Mouse (Mus musculus): Measurements from ENCODE around the gene Lhx5.

Lhx5 gene

DNA sequence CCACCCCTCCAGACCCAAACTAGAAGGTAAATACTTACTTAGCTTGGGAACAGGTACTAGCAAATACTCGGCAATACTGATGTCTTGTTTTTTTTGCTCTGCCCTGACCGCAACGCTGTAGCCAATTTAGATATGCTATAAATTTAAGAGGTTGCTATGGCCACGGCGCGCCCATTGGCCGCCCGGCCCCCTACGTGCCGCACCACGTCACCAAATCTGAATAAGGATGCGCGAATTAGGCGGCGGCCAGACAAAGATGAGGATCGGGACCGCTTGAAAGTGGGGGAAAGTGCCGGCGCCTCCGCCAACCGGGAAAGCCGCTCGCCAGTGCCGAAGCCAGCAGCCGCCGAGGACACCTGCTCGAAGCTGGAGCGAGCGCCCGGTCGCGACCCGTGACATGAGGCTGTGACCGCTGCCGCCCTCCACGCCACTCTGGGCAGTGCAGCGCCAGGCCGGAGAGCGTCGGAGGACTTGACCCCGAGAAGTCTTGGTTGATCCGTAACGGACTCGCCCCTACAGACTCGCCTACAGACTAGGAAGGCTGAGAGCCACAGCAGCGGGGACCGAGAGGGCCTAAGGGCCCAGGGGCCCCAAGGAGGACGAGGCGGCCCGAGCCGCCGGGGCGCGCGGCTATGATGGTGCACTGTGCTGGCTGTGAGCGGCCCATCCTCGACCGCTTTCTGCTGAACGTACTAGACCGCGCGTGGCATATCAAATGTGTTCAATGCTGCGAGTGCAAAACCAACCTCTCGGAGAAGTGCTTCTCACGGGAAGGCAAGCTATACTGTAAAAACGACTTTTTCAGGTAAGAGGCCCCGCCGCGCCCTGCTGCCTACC lies at the start of gene Lhx5:
Gene Lhx5, plus strand, starts transcription at position 51 of the 837 bp plus-strand sequence.
- no peak for DNase-seq

DNA sequence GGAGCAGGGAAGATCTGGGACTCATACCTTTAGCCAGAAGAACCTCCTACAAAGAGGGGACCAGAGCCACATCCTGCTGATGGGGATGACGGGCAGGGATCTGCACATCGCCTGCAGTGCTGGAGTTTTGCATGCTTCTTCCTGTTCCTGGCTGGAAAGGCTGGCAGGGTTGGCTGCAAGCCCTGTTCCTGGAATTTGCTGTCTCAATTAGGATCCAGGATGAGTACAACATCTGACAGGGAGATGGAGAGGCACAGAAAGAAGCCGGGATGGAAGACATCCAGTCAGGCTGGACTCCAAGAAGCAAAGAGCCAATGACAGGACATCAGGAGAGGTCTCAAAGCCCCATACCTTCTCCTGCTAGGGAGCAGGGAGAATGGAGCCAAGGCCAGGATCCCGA lies 45.1 kb upstream of the Lhx5 start:
- no peak for DNase-seq

DNA sequence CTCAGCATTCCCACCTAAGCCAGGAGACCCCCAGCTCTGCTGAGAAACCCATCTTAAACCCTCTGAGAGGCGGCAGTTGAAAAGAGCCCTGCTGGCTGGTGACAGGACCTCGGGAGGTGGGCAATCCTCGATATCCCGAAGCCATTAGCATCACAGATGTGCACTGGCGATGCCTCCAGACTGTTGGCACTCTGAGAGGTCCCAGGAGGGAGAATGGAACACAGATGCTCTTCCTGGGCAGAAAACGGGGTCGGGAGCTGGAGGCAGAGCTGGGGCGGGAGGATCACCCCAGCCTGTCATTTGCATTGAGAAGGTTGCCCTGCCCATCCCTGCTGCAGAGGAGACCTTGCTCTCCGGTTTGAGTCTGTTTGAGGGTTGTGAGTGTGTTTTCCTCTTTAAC lies 42.7 kb upstream of the Lhx5 start:
- DNase-seq: no peak

DNA sequence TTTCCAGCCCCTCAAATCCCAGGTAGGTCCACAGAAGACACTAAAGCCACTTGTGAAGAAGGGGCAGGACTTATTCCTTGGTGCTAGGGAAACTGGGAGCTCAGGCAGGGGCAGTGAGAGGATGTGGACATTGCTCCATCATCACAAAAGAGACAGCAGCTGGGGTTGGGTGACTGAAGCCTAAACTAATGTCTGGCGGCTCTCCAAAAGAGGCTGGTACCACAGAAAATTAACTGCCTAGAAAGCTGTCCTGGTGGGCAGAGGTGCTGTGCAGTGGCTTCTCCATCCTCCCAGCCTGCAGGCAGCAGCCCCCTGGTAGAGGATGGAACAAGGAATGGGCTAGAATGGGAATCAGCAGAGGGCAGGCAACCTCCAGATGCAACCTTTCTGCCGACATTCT lies 41.5 kb upstream of the Lhx5 start:
- DNase-seq: no peak

DNA sequence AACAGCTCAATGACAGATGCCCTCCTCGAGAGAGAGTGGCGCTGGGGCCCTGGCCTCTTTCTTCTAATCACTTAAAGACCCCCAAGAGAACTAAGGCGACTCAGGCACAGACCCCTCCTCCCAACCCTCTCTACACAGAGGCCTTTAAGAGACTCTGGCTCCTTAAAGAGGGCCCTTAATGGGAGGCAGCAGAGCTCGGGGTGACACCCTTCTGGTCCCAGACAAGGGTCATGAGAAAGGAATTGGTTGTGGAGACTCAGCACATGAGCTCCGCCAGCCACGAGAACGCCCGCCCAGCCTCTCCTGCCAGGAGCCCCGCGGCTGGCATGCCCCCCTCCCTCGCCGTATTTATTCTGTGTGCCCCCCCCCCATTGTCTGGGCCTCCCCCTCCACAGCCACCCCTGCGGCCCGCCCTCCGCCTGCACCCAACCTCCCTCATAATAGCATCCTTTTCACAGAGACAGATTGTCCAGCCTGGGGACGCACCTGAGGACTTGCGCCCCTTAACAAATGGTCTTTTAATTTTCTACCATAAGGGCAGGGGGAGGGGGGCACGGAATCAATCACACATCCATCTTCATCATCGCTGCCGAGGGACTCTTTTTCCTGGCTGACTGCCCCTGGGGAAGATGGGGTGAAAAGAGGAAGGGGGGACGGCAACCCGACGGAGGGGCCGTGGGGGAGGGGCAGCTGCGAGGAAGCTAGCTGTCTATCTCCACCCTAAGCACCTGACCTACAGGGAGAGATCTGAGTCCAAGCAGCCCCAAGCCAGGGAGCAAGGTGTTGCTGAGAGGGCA lies 37.4 kb upstream of the Lhx5 start:
- DNase-seq: no peak

DNA sequence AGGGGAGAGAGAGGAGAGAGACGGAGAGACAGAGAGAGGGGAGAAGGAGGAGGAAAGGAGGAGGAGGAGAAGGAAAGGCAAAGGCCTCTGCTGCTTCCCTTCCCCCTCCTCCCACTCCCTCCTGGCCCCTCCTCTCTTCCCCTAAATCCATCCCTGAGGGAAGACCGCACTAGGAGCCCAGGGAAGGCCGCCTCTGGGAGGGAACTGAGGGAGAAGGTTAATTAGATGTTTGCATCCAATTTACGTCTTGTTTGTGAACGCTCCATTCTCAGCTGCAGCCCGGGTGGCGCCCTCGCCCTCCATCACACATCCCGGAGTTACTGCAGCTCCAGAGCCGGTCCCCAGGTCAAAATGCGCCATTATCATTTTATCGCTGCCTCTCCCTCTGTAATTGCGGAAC lies 33.5 kb upstream of the Lhx5 start:
- DNase-seq: no peak

DNA sequence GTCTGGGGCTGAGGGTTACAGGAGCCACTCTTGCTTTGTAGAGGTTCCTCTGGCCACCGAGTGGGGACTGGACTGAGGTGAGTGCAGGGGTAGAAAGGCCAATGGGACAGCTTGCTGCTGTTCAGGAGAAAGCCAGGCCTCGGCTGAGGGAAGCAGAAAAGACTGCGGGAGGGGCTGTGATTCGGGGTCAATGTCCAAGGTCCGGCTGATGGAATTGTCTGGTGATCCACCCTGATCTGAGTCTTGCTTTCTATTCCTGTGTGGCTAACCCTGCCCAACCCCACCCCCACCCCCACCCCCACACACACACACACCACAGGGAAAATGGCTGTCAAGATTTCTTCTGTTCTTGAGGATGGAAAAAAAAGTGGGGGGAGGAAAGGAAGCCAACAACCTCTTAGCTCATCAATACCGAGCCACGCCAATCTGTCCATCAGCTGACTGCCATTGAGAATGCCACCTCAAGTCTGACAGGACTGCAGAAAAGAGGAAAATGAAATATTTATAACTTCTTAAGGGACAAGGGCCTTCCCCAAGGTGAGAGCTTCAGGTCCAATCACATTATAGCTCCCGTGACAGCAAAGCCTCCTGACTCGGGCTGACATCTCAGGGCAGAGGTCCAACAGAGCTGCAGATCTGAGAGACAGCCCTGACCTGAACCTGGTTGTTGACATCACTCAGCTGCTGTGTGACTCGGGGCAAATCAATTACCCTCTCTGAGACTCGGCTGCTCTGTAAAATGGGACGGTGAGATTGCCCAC lies 26.5 kb upstream of the Lhx5 start:
- no peak for DNase-seq

DNA sequence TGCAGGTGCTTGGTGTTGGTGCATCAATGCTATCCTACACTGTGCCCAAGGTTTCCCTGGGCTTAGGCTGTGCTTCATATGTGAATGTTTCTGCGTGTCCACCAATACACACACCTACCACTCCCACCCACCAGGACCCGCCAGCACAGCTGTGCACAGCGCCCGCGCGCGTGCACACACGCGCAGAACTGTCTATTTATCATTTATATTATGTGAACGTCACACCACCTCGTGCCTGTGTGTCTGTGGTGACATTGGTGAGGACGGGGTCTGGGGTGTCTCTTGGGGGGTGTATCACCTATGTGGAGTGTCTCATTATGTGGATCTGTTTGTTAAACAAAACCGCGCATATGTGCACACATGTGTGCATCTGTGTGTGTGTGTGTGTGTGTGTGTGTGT lies 22.6 kb upstream of the Lhx5 start:
- no peak for DNase-seq

DNA sequence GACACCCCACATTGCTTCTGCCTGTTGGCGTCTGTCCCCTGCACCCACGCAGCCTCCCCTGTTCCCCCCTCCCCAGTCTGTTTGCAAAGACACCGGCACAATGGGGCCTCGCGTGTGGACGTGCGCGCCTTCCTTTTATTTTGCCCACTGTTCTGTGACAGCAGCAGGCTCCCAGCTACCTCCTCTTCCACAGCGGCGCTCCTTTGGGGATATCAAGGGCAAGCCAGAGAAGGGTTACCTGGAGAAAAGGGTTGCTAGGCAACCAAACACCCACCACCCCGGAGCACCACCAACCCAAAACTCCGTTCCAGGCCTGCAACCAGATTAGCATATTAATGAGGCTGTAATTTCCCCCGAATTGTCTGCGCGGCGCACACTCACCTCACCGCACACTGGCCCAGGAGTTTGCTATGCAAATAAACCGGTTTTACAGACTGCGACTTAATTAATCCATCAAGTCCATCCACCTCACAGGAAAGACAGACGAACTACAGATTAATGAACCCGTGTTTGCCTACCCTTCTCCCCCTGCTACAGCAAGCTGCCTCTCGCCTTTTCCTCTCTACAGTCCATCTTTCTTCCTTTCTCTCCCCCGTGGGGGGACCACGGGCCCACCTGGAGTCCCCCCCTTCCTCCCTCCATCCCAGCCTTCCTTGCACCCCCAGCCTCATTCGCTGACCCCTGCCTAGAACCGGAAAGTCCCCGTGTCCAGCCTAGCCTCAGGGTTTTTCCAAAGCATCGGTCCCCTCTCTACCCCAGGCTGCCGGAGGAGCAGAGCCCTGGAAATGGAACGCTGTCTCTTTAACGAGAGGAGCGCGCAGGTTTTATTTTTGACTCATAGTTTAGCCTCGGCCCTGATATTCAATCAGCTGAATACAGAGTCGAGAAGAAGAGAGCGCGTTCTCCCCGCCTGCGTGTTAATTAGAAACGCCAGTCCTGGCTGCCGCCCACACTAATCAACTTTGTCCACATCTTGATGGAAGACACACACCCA lies 21.8 kb upstream of the Lhx5 start:
- DNase-seq: no peak

DNA sequence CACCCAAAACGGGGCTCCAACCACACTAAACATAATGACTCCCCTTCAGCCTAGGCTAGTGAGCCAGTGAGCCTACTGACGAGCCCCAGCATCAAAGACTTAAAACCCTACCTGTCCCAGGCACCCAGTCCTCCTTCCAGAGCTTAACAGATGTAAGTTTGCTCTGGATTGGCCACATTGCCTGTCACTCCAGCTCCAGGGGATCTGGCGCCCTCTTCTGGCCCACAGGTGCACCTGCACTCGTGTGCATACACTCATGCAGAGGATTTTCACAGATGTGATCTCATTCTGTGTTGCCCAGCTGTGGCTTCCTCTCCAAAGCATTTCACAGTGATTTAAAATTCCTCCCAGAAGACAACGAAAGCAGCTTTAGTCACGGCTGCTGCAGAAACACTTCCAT lies 18.1 kb upstream of the Lhx5 start:
- DNase-seq: no peak

DNA sequence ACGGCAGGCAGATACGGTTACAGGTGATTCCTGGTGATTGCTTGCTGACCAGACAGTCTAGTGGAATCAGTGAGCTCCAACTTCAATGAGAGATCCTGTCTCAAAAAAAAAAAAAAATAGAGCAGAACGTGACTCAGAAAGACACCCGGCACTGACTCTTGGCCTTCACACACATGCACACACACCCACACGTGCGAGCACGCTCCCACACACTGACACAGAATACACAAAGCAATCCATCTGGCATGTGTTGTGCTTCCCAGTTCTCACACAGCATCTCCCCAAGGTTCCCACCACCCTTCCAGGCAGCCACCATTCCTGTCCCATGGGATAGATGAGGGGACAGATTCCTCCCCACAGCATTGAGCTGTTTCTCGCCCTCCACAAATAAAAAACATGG lies 11.4 kb upstream of the Lhx5 start:
- no peak for DNase-seq

DNA sequence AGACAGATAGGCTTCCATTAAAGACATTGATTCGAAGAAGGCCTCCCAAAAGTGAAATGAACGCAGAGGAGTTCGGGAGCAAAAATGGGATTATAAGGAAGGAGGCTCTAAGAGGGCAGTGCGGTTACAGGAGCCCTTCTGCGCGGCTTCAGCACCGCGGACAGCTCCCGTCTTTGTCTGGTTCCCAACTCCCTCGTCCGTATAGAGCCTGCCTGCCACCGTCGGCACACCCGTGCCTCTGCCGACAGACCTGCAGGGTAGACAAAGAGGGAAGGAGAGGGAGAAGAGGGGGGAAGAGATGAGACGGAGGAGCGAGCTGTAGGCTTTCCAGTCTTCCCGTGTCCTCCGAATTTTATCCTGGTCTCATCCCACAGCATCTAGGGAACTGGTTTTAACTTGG lies 7.5 kb upstream of the Lhx5 start:
- peak; percentile 71 to 76 for DNase-seq

DNA sequence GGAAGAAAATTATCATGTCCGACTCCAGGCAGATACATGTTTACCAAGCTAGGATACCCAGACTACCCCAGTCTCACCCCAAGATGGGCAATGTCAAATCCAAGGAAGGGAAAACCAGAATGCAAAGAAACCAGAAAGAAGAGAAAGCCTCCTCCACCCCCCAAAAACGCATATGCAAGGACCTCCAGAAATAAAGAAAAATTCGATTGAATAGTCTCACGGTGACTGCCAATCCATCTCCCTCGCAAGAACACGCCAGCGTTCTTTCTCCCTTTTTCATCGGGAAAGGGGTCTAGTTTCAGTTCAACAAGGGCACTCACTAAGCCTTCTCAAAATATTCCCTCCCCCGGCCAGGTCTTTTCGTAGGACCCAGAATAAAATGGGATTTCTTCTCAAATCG lies 6.8 kb upstream of the Lhx5 start:
- no peak for DNase-seq

DNA sequence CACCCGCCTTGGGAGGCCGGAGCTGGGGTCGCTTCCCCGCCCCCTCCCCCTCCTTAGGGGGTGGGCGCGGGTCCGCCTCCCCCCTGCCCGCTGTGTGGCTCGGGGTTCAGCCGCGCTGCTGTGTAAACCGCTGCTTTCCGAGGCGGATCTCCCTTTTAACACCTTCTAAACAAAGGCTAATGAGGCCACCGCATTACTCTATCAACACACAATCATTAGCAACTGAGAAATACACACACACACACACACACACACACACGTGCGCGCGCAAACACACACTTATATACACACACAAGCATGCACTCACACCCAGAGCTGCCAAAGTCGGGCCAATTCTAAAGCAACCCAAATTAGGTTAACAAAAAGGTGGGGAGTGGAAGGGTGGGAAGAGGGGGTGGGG lies 5.8 kb upstream of the Lhx5 start:
- no peak for DNase-seq

DNA sequence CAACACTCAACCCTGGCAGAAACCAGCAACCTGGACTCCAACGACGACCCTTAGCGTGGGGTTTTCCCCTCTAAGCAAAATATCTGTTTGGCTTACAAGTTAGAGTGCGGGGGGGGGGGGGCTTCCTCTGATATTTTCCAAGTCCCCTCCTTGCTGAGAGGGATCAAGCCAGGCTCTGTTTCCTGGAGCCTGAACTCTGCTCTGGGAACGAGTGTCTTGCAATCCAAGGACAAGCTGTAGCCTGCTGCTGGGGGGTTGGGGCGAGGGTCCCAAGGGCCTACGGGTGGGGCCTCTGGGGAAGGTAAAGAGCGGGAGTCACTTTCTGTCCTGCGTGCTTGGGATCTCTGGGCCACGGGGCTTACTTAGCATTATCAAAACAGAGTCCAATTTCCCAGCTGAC lies 4.9 kb upstream of the Lhx5 start:
- no peak for DNase-seq

DNA sequence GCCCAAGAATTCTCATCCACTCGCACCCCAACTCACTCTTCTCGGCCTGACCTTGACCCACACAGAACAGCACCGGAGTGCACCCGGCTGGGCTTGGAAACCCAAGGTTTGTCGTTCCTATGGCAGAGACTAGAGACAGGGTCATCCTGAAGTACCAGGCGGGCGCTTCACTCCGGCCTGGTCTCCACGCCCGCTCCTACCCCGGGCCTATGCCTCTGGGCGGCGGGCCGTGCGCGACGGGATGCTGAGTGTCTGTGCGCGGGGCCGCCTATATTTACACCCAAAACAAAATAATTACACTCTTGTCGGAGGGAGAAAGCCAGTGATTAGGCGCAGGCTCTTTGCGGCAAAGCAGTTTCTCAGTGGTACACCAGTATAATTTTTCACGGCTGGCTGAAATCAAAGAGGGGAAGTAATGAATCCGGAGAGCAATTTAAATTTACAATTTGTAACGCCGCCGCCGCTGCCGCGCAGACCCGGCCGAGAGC lies 4.0 kb upstream of the Lhx5 start:
- no peak for DNase-seq

DNA sequence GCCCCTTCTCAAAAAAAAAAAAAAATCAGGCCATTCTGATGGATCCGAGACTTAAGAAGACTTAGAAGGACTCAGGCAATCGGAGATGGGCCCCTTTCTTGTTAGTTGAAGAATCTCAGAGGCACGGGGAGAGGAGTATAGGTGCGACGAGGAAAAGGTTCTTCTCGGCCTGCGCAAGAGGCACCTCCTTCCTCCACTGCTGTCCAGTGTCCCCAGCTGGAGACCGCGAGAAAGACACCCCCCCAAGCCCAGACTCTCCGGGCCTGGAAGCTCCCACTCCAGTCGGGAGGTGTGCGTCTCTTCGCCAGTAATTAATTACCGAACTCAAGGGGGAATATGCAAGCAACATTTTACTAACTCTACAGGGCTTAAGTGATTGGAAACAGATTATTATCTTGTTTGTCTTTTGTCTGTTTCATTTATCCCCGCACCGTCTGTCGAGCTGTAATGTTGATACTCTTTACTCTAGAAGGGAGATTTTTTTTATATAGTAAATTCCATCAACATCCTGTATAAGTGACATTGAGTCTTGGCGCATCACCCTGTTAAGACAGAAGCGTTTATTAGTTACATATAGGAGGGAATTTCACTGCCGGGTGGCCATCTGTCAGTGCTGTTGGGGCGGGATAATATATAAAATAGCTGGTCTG lies 3.2 kb upstream of the Lhx5 start:
- DNase-seq: no peak

DNA sequence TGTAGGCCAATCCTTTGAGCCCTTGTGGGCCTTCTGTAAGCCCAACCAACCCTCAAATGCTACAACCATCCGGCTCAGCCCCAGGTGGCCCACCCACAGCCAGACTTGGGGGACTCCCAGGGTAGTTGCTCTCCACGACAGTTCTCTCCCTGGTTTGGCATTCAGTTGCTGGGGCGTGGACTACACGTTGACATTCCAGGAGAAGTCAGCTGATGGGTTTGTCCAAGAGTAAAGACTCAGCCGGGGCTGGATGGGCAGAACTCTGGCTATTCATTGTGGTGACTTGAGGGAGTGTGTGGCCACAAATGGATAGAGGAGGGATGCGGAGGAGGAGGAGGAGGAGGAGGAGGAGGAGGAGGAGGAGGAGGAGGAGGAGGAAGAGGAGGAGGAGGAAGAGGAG lies 2.5 kb upstream of the Lhx5 start:
- DNase-seq: no peak

DNA sequence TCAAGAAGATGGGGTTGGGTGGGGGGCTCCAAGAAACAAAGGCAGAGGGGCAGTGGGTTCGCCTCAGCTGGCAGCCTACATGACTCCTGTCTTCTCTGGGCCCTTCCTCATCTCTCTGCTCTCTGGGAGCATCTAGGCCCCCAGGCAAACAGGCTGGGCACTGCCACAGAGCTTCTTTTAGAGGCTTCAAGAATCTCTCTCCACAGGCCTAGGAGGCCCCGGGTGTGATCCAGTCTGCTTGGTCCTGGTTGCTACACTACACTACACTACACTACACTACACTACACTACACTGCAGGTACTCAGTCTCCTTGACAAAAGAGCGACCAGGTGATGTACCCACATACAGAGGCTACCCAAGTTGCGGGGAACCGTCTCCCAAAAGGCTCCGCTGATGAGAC lies 1.8 kb upstream of the Lhx5 start:
- DNase-seq: no peak

DNA sequence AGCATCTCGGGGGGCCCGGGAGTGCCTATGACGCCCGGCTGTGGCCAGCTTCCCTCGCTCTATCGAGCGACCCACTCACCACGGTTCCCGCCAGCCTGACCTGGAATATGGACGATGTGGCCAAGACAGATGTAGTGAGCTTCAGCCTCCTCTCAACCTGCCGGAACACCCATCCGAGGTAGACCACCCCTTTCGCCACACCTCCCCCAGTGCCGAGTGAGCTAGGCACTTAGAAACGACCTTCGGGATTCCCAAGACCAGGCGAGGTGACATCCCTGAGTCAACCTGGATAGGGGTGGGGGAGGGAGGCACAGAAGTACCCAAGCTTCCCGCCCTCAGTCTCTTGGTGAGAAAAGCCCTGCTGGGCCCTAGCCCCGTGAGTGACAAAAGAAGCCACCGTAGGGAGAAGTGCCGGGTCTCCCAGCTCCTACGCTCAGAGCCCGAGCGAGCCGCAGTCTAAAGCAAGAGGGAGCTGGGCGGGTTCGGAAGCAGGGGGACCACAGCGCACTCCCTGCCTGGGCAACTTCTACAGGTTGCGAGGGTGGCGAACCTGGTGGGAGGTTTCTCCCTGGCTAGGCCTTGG lies 407 bp upstream of the Lhx5 start:
- DNase-seq: no peak

DNA sequence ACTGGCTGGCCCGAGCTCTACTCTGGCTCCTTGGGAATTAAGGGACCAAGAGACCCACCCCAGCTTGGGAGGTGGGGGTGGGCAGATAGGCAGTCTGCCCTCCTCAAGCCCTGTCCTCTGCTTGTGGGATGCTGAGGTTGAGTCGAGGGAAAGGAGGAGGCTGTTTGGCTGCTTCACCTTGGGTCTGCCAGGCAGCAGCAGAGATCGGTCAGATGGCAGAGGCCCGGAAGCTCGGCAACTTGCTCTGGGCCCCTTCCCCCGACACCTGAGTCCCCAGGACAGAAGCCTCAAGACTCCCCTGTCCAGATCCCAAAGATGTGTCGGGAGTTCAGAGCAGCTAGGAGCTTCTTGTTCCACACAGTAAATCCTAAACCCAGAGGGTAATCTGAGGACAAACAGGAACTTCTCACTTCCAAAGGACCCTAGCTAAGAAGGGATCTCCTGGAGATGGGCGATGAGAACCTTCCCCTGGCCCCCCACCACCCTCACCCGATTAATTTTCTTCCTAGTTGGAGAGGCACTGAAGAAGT lies 1.1 kb downstream of the Lhx5 start:
- no peak for DNase-seq
